Mouse (Mus musculus) olfactory bulb, adult 2 months (tissue): ENCODE measurements at regions not wholly inside any gene's neighbourhood (a gene's known extent, or its start where the extent isn't known, plus 50 kb on each side); places are given as distances from the start of the nearest gene placed in this dataset.

Experiments
- H3K27ac ChIP-seq: fragments of 200-500 bp; 2 replicates; pipeline ENCODE4 v1.5.1; 2012; ENCODE audit warnings: low read depth, low read length; ENCODE audit not compliant: insufficient read depth
- H3K4me1 ChIP-seq: fragments of 200-500 bp; 2 replicates; pipeline ENCODE4 v1.6.1; 2012; ENCODE audit warnings: low read length; ENCODE audit not compliant: control insufficient read depth, insufficient read depth
- H3K4me3 ChIP-seq: fragments of 200-500 bp; 2 replicates; pipeline ENCODE4 v1.5.1; 2012; ENCODE audit warnings: mild to moderate bottlenecking, low read depth, low read length, moderate library complexity; ENCODE audit not compliant: insufficient read depth
- CTCF ChIP-seq: fragments of 200-500 bp; IDR thresholded peaks from 2 replicates; pipeline ENCODE4 v1.5.1; 2012; ENCODE audit warnings: low read depth, mild to moderate bottlenecking, low read length, moderate library complexity; ENCODE audit not compliant: insufficient read depth
- POLR2A ChIP-seq: fragments of 200-500 bp; IDR thresholded peaks from 2 replicates; pipeline ENCODE4 v1.6.1; 2012; ENCODE audit warnings: mild to moderate bottlenecking, low read depth, low read length, moderate library complexity; ENCODE audit not compliant: insufficient read depth
- WGBS: fragments of 180-500 bp; shearing (Covaris S2); methylation state at CpG from one replicate; pipeline ENCODE4 v1.1.7; 2018; 5-methylcytosine and 5-hydroxymethylcytosine counted together

- Histone ChIP-seq H3K27ac (no peak overlapping the region), H3K4me1 (no peaks in the 10 kb centered on the region), H3K4me3 (no peak overlapping the region)
- TF ChIP-seq CTCF: no peak
- no peak for TF ChIP-seq POLR2A
- 99% methylated on average over 5 of the region's 5 CpGs for WGBS
These were observed 148.9 kb upstream of the Pik3r1 start for GRCm38 (mm10) chr13:101916876-101917275.

- no peak overlapping the region for H3K27ac ChIP-seq
- H3K4me3 ChIP-seq: no peak overlapping the region
- 86% methylated on average over 3 of the region's 3 CpGs for WGBS
- no peaks in the 10 kb centered on the region for H3K4me1 ChIP-seq
- TF ChIP-seq POLR2A: no peak
- no peak for TF ChIP-seq CTCF
These were observed 150.2 kb upstream of the Pik3r1 start for GRCm38 (mm10) chr13:101918185-101918584.

- H3K27ac ChIP-seq: no peak overlapping the region
- no peaks in the 10 kb centered on the region for H3K4me1 ChIP-seq
- TF ChIP-seq CTCF (no peak), POLR2A (no peak)
- WGBS: 82% methylated on average over 5 of the region's 5 CpGs
- H3K4me3 ChIP-seq: no peak overlapping the region
These were observed 151.2 kb upstream of the Pik3r1 start for GRCm38 (mm10) chr13:101919266-101919665.

- no peak for TF ChIP-seq CTCF
- no peak for TF ChIP-seq POLR2A
- Histone ChIP-seq H3K27ac (no peak overlapping the region), H3K4me3 (no peak overlapping the region), H3K4me1 (no peaks in the 10 kb centered on the region)
- WGBS: 92% methylated on average over 3 of the region's 3 CpGs
These were observed 152.4 kb upstream of the Pik3r1 start for GRCm38 (mm10) chr13:101920384-101920783.

GRCm38 (mm10) chr13:101924637-101925036 is 156.6 kb upstream of the Pik3r1 start:
- TF ChIP-seq POLR2A (no peak), CTCF (no peak)
- Histone ChIP-seq H3K4me3 (no peak overlapping the region), H3K27ac (no peak overlapping the region), H3K4me1 (no peaks in the 10 kb centered on the region)
- 100% methylated on average over 2 of the region's 2 CpGs for WGBS

- Histone ChIP-seq H3K27ac (no peak overlapping the region), H3K4me1 (no peaks in the 10 kb centered on the region), H3K4me3 (no peak overlapping the region)
- TF ChIP-seq POLR2A: no peak
- no peak for TF ChIP-seq CTCF
- WGBS: 96% methylated on average over 4 of the region's 4 CpGs
These were observed 163.2 kb upstream of the Pik3r1 start for GRCm38 (mm10) chr13:101931264-101931663.

- no peak for TF ChIP-seq CTCF
- no peak for TF ChIP-seq POLR2A
- Histone ChIP-seq H3K4me1 (no peaks in the 10 kb centered on the region), H3K27ac (no peak overlapping the region), H3K4me3 (no peak overlapping the region)
- 87% methylated on average over 1 of the region's 1 CpGs for WGBS
These were observed 163.9 kb upstream of the Pik3r1 start for GRCm38 (mm10) chr13:101931882-101932281.

GRCm38 (mm10) chr13:101935843-101936242 is 167.8 kb upstream of the Pik3r1 start:
- no peak overlapping the region for H3K4me3 ChIP-seq
- no peak overlapping the region for H3K27ac ChIP-seq
- TF ChIP-seq CTCF (no peak), POLR2A (no peak)
- WGBS: 85% methylated on average over 4 of the region's 4 CpGs
- no peaks in the 10 kb centered on the region for H3K4me1 ChIP-seq

- H3K4me1 ChIP-seq: no peaks in the 10 kb centered on the region
- no peak overlapping the region for H3K4me3 ChIP-seq
- no peak for TF ChIP-seq CTCF
- no peak for TF ChIP-seq POLR2A
- 67% methylated on average over 3 of the region's 3 CpGs for WGBS
- no peak overlapping the region for H3K27ac ChIP-seq
These were observed 186.5 kb upstream of the Pik3r1 start for GRCm38 (mm10) chr13:101954521-101954920.

- Histone ChIP-seq H3K4me1 (no peaks in the 10 kb centered on the region), H3K4me3 (no peak overlapping the region), H3K27ac (no peak overlapping the region)
- TF ChIP-seq POLR2A (no peak), CTCF (no peak)
- 57% methylated on average over 7 of the region's 7 CpGs for WGBS
These were observed 187.9 kb upstream of the Pik3r1 start for GRCm38 (mm10) chr13:101955806-101956418.
